Mouse (Mus musculus) liver, adult 2 months (tissue): ENCODE data around the gene Arl15.

Source experiments
- CTCF ChIP-seq: fragments of 200-500 bp; IDR thresholded peaks from 2 replicates; pipeline ENCODE4 v1.5.1; 2011; ENCODE audit warnings: low read depth, low read length, control low read depth
- POLR2A ChIP-seq: fragments of 200-500 bp; IDR thresholded peaks from 2 replicates; pipeline ENCODE4 v1.6.1; 2011; ENCODE audit warnings: low read length, control low read depth; ENCODE audit not compliant: insufficient read depth; ENCODE audit errors: extremely low read depth

GRCm38 (mm10) chr13:114118104-114118830, 324.0 kb downstream of the Arl15 start:
- TF ChIP-seq CTCF = no peak
- TF ChIP-seq POLR2A = no peak
